Mouse (Mus musculus) heart, embryonic 13.5 days (tissue): Measurements from ENCODE around the gene Mapk8ip3. TPM values are rescaled to one million over a fixed set of nuclear protein-coding genes. Genes with fewer than 3 reads are reported as not detected.
A peak's percentile ranks its signal among the peaks of the same experiment; 100 is the strongest.
"Not testable (repeated sequence)": the region's sequence is repeated elsewhere in the genome, so short reads cannot be mapped to it uniquely, and the experiment has no call there.

Experiments used
- ATAC-seq: fragments of 200-750 bp; cut with Nextera tagmentation; 2 replicates; pipeline ENCODE4 v1.8.0; 2017; ENCODE audit warnings: moderate TSS enrichment; ENCODE audit not compliant: insufficient number of reproducible peaks, low FRiP score, low TSS enrichment; ENCODE audit errors: extremely low read depth
- H3K27ac ChIP-seq: fragments of 300-500 bp; sonication (generic); replicated peaks from 2 replicates; pipeline ENCODE4 v1.5.1; 2015; ENCODE audit warnings: moderate library complexity, mild to moderate bottlenecking, inconsistent platforms
- H3K27me3 ChIP-seq: fragments of 300-500 bp; sonication (generic); replicated peaks from 2 replicates; pipeline ENCODE4 v1.6.1; 2015; ENCODE audit warnings: mild to moderate bottlenecking, inconsistent platforms
- H3K36me3 ChIP-seq: fragments of 300-500 bp; sonication (generic); 2 replicates; pipeline ENCODE4 v1.6.1; 2015; ENCODE audit warnings: mild to moderate bottlenecking, inconsistent platforms
- H3K4me1 ChIP-seq: fragments of 300-500 bp; sonication (generic); 2 replicates; pipeline ENCODE4 v1.6.1; 2015; ENCODE audit warnings: inconsistent platforms
- H3K4me2 ChIP-seq: fragments of 300-500 bp; sonication (generic); 2 replicates; pipeline ENCODE4 v1.6.1; 2015; ENCODE audit warnings: inconsistent platforms, mild to moderate bottlenecking, moderate library complexity
- H3K4me3 ChIP-seq: fragments of 300-500 bp; sonication (generic); 2 replicates; pipeline ENCODE4 v1.5.1; 2015; ENCODE audit warnings: moderate library complexity, mild to moderate bottlenecking, inconsistent platforms
- H3K9ac ChIP-seq: fragments of 300-500 bp; sonication (generic); 2 replicates; pipeline ENCODE4 v1.6.1; 2015; ENCODE audit warnings: inconsistent platforms, mild to moderate bottlenecking, moderate library complexity
- H3K9me3 ChIP-seq: fragments of 300-500 bp; sonication (generic); 2 replicates; pipeline ENCODE4 v1.6.1; 2016; ENCODE audit warnings: inconsistent platforms
- WGBS: fragments of 180-500 bp; shearing (Covaris S2); methylation state at CpG from one replicate; pipeline ENCODE4 v1.1.7; 2015; ENCODE audit warnings: mixed read lengths; 5-methylcytosine and 5-hydroxymethylcytosine counted together
- polyA plus RNA-seq: library from polyadenylated mRNA; unstranded; fragments of >200 nt; fragmentation: Nextera tagmentation; extraction: Ambion mirVana; gene quantifications from 2 replicates; pipeline ENCODE4 v1.2.1, GENCODE M21; 2015

Gene Mapk8ip3
- 24.1 and 25.2 TPM in 2 replicates for polyA plus RNA-seq

DNA sequence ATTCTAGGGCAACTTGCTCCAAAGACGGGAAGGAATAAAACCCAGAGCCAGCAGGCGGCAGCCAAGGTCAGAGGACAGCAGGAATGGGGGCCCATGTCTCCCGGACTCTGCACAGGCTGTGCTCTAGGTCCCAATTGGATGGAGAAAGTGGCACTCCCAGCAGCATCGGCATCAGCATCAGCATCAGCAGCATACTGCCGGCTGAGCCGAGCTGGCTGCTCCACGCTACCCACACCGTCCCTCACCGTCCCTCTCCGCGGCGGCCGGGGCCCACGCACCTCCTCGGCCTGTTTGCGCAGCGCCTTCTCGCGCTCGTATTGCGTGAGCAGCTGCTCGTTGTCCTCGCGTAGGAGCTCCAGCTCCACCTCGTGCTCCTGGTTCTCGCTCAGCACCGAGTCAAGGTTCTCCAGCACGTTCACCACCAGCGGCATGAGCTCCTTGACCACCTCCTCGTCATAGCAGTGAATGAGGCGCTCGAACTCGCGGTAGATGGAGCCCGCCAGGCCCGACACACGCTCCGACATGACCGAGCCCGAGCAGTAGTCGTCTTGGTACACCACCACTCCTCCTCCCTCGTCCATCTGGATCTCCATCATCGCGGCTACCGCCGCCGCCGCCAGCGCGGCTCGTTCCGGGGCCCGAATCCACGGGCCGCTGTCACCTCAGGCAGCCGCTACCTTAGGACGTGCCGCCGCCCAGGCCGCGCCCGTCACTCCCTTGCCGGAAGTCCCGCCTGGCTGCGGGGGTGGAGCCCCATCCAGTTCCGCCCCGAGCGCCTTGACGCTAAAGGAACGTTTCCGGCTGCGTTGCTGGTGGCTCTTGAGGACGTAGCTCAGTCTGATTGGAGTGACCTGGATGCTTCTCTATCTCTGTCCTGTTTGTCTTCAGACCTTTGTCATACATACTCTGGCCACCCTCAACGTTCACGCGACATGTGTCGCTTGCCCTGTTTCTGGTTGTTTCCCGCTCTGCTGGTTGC is at the start of gene Mapk8ip3:
Gene Mapk8ip3 (minus strand): TSS at position 719 of the 979 bp plus-strand sequence.
- H3K36me3 ChIP-seq: peaks cover 15% of the 10 kb centered on the region
- H3K4me3 ChIP-seq: peak within 1 kb of the TSS; percentile 91
- no peaks in the 10 kb centered on the region for H3K27me3 ChIP-seq
- WGBS: under 1% methylated on average over 78 of the region's 78 CpGs
- peaks cover 27% of the 10 kb centered on the region for H3K4me1 ChIP-seq
- peak within 1 kb of the TSS; percentile 85 for H3K27ac ChIP-seq
- ATAC-seq: peak; percentile 91
- H3K9me3 ChIP-seq: no peaks in the 10 kb centered on the region
- H3K9ac ChIP-seq: peak within 1 kb of the TSS; percentile 94
- peak within 1 kb of the TSS; percentile 73 for H3K4me2 ChIP-seq

- Histone ChIP-seq H3K4me1 (peaks cover 16% of the 10 kb centered on the region), H3K36me3 (peaks cover 55% of the 10 kb centered on the region), H3K9me3 (no peaks in the 10 kb centered on the region), H3K9ac (peak overlapping the region; percentile 81), H3K27me3 (no peaks in the 10 kb centered on the region), H3K27ac (0 out of 2 replicates have a peak overlapping the region, but pooled peaks have one; percentile 41), H3K4me3 (peak overlapping the region; percentile 86), H3K4me2 (peak overlapping the region; percentile 73)
- no peak for ATAC-seq
- 15% methylated on average over 21 of the region's 21 CpGs for WGBS
Measured at GRCm38 (mm10) chr17:24960852-24961715, 24.3 kb upstream of the Mapk8ip3 start.

DNA sequence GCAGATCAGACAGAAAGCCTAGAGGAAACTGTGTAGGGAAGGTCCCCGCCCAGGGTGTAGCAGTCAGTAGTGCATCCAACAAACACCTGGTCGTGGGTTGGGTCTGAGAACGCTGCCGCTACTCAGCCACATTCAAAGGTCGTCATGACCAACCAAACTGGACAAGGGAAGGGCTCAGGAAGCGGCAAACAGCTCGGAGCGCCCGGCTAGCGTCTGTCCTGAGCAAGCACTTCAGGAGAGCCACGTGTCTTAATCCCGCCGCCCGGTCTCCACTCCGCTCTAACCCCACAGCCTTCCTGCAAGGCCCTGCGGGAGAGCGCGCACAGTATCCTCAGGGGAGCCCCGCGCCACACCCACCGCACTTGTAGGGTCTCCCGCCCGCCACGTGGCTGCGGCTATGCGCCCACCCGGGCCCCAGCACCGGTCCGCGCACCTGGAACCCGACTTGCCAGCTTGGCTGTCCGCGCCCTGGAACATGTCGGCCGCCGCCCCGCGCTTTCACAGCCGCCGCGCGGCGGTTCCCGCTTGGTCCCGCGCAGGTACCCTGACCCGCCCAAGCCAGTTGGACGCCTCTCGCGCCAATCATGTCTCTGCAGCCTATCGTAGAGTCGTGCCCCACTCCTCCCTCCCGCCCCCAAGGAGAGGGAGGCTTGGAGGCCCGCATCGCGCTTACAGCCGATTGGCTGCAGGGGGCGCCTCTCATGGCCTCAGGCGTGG is 23.5 kb upstream of the Mapk8ip3 start, which contains the start of gene Jpt2:
Gene Jpt2 (minus strand): TSS at position 555 of the 717 bp plus-strand sequence.
- no peaks in the 10 kb centered on the region for H3K27me3 ChIP-seq
- H3K27ac ChIP-seq: peak within 1 kb of the TSS; percentile 82
- peaks cover 16% of the 10 kb centered on the region for H3K4me1 ChIP-seq
- WGBS: under 1% methylated on average over 52 of the region's 59 CpGs
- peak within 1 kb of the TSS; percentile 91 for H3K9ac ChIP-seq
- no peaks in the 10 kb centered on the region for H3K9me3 ChIP-seq
- peak within 1 kb of the TSS; percentile 73 for H3K4me2 ChIP-seq
- ATAC-seq: peak; percentile 99
- peak within 1 kb of the TSS; percentile 86 for H3K4me3 ChIP-seq
- peaks cover 55% of the 10 kb centered on the region for H3K36me3 ChIP-seq

- H3K4me1 ChIP-seq: peaks cover 16% of the 10 kb centered on the region
- peak overlapping the region; percentile 73 for H3K4me2 ChIP-seq
- H3K9ac ChIP-seq: peak overlapping the region; percentile 91
- no peak for ATAC-seq
- no peaks in the 10 kb centered on the region for H3K27me3 ChIP-seq
- H3K4me3 ChIP-seq: peak overlapping the region; percentile 86
- WGBS: 59% methylated on average over 8 of the region's 8 CpGs
- peaks cover 55% of the 10 kb centered on the region for H3K36me3 ChIP-seq
- no peaks in the 10 kb centered on the region for H3K9me3 ChIP-seq
- H3K27ac ChIP-seq: no peak overlapping the region
Measured at GRCm38 (mm10) chr17:24959371-24959770, 22.6 kb upstream of the Mapk8ip3 start.

- ATAC-seq: no peak
- Histone ChIP-seq H3K9ac (no peak overlapping the region), H3K4me1 (peaks cover 6% of the 10 kb centered on the region; the same call in 1 of the 2 replicates), H3K9me3 (no peaks in the 10 kb centered on the region), H3K4me3 (no peak overlapping the region), H3K36me3 (peaks cover 81% of the 10 kb centered on the region), H3K4me2 (no peak overlapping the region), H3K27ac (no peak overlapping the region), H3K27me3 (no peaks in the 10 kb centered on the region)
- 95% methylated on average over 2 of the region's 2 CpGs for WGBS
Measured at GRCm38 (mm10) chr17:24953291-24953690, 16.5 kb upstream of the Mapk8ip3 start.

DNA sequence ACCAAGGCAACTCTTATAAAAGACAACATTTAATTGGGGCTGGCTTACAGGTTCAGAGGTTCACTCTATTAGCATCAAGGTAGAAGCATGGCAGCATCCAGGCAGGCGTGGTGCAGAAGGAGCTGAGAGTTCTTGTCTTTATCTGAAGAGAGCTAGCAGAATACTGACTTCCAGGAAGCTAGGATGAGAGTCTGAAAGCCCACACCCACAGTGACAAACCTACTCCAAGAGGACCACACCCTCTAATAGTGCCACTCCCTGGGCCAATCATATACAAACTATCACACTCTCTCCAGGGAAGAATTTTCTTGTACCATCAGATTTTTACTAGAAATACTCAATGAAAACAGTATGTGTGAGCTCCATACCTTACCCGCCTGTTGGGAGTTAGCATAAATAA is 13.9 kb upstream of the Mapk8ip3 start:
- Histone ChIP-seq H3K27me3 (no peaks in the 10 kb centered on the region), H3K27ac (no peak overlapping the region), H3K9ac (no peak overlapping the region), H3K9me3 (no peaks in the 10 kb centered on the region), H3K36me3 (peaks cover 91% of the 10 kb centered on the region), H3K4me1 (peaks cover 6% of the 10 kb centered on the region; the same call in 1 of the 2 replicates), H3K4me2 (no peak overlapping the region), H3K4me3 (no peak overlapping the region)
- ATAC-seq: no peak
- 76% methylated on average over 2 of the region's 2 CpGs for WGBS

- Histone ChIP-seq H3K9me3 (no peaks in the 10 kb centered on the region), H3K27ac (no peak overlapping the region), H3K4me1 (peaks cover 6% of the 10 kb centered on the region; the same call in 1 of the 2 replicates), H3K9ac (no peak overlapping the region), H3K4me2 (no peak overlapping the region), H3K36me3 (peaks cover 88% of the 10 kb centered on the region), H3K27me3 (no peaks in the 10 kb centered on the region), H3K4me3 (no peak overlapping the region)
- ATAC-seq: no peak
- WGBS: 94% methylated on average over 5 of the region's 5 CpGs
Measured at GRCm38 (mm10) chr17:24948204-24948603, 11.4 kb upstream of the Mapk8ip3 start.

GRCm38 (mm10) chr17:24943589-24943988 is 6.8 kb upstream of the Mapk8ip3 start:
- not testable (repeated sequence) for H3K4me2 ChIP-seq, H3K27me3 ChIP-seq, H3K9me3 ChIP-seq, ATAC-seq, H3K9ac ChIP-seq, H3K4me3 ChIP-seq, H3K4me1 ChIP-seq, H3K27ac ChIP-seq
- 69% methylated on average over 1 of the region's 1 CpGs for WGBS
- peaks cover 51% of the 10 kb centered on the region for H3K36me3 ChIP-seq

DNA sequence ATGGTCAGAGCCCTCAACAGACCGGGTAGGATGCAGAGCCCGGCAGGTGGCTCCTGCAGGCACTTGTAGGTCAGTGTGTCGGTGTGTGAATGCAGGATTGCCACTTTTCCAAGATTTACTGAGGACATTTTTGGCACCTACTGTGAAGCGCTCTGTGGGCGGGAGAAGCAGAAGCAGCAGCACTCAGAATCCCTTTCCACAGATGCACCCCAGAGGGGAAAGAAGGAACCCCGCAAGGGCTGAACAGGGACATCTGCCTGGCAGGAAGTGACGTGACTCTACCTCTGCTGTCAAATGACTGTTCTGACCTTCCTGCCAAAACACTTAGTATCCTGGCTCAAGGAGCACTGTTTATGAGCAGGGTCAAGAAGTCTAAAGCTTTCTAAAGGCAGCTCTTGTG is 6.3 kb upstream of the Mapk8ip3 start:
- WGBS: 85% methylated on average over 7 of the region's 7 CpGs
- H3K4me3 ChIP-seq: no peak overlapping the region
- no peak overlapping the region for H3K27ac ChIP-seq
- no peak for ATAC-seq
- no peak overlapping the region for H3K9ac ChIP-seq
- no peaks in the 10 kb centered on the region for H3K9me3 ChIP-seq
- H3K27me3 ChIP-seq: no peaks in the 10 kb centered on the region
- no peaks in the 10 kb centered on the region for H3K4me1 ChIP-seq
- no peak overlapping the region for H3K4me2 ChIP-seq
- peaks cover 45% of the 10 kb centered on the region for H3K36me3 ChIP-seq

DNA sequence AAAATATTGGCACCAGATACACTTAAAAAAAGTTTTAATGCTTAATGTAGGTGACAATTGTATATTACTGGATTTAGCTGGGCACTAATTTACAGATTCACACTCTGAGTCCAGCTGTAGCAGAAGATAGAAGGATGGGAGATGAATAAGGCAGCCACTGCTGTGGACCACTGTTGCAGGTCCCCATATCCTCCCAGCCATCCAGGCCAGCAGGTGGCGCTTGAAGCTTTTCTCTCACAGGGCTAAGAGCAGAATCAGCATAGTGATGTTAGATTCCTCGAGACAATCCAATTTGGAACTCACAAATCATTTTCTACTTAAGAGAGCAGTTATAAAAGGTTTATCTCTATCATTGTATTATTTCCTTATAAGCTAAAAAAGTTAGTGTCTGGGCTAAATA is 5.7 kb upstream of the Mapk8ip3 start:
- H3K4me2 ChIP-seq, H3K9ac ChIP-seq, H3K4me3 ChIP-seq, H3K27ac ChIP-seq, H3K4me1 ChIP-seq, H3K27me3 ChIP-seq, H3K9me3 ChIP-seq, ATAC-seq: not testable (repeated sequence)
- H3K36me3 ChIP-seq: peaks cover 39% of the 10 kb centered on the region
- 21% methylated on average over 2 of the region's 2 CpGs for WGBS
